Mouse (Mus musculus) kidney, adult 8-10 months (tissue): ENCODE measurements at regions not wholly inside any gene's neighbourhood (a gene's known extent, or its start where the extent isn't known, plus 50 kb on each side); places are given as distances from the start of the nearest gene placed in this dataset.

Experiments used
- DNase-seq, 2 experiments: peaks; one replicate each; pipeline ENCODE4 v3.0.0; 2022

- DNase-seq: no peak
Measured at GRCm38 (mm10) chr16:5370496-5370895, 114.7 kb upstream of the Eef2kmt start.

- no peak for DNase-seq
Measured at GRCm38 (mm10) chr16:5368897-5369558, 113.2 kb upstream of the Eef2kmt start.

- DNase-seq: no peak
Measured at GRCm38 (mm10) chr16:5368357-5368756, 112.6 kb upstream of the Eef2kmt start.

GRCm38 (mm10) chr16:5367581-5368119, 111.9 kb upstream of the Eef2kmt start:
- DNase-seq: peak in 1 of 2 experiments; percentile 11

- no peak for DNase-seq
Measured at GRCm38 (mm10) chr16:5366021-5366420, 110.2 kb upstream of the Eef2kmt start.

- no peak for DNase-seq
Measured at GRCm38 (mm10) chr16:5363007-5363570, 107.3 kb upstream of the Eef2kmt start.

GRCm38 (mm10) chr16:5359193-5359592, 103.4 kb upstream of the Eef2kmt start:
- no peak for DNase-seq

- DNase-seq: no peak
Measured at GRCm38 (mm10) chr16:5353881-5354280, 98.1 kb upstream of the Eef2kmt start.

GRCm38 (mm10) chr16:5351890-5352571, 96.2 kb upstream of the Eef2kmt start:
- DNase-seq: peak; percentile 10 to 26

GRCm38 (mm10) chr16:5347151-5347550, 91.4 kb upstream of the Eef2kmt start:
- DNase-seq: no peak

- no peak for DNase-seq
Measured at GRCm38 (mm10) chr16:5342326-5342725, 86.5 kb upstream of the Eef2kmt start.

GRCm38 (mm10) chr16:5316271-5316670, 60.5 kb upstream of the Eef2kmt start:
- DNase-seq: no peak

GRCm38 (mm10) chr16:5313261-5313660, 57.5 kb upstream of the Eef2kmt start:
- DNase-seq: no peak

GRCm38 (mm10) chr16:5311456-5311855, 55.7 kb upstream of the Eef2kmt start:
- no peak for DNase-seq

- DNase-seq: no peak
Measured at GRCm38 (mm10) chr16:5310736-5311135, 55.0 kb upstream of the Eef2kmt start.

GRCm38 (mm10) chr16:5307761-5308160, 52.0 kb upstream of the Eef2kmt start:
- no peak for DNase-seq

- DNase-seq: no peak
Measured at GRCm38 (mm10) chr16:5307249-5307605, 51.4 kb upstream of the Eef2kmt start.

GRCm38 (mm10) chr16:5306588-5307248, 50.9 kb upstream of the Eef2kmt start:
- DNase-seq: peak; percentile 72 to 90
